Mouse (Mus musculus) CD4-positive naive resting alpha-beta T cell, adult 76 days (primary cell): ENCODE data around the gene Edem3. TPM values are rescaled to one million over a fixed set of nuclear protein-coding genes. Genes with fewer than 3 reads are reported as not detected.

ENCODE experiments used
- total RNA-seq: library from RNA; stranded (reverse); gene quantifications from one replicate; pipeline ENCODE4 v1.2.4, GENCODE M21; 2023

The Edem3 gene
- total RNA-seq, result 24.4 TPM

GRCm38 (mm10) chr1:151754881-151755659 lies at the start of gene Edem3:
Edem3 (plus strand) TSS chr1:151755371.

Other genes starting within 250 kb of the Edem3 start
- gene Fam129a, start 184.2 kb upstream of the Edem3 start, total RNA-seq, result 6.4 TPM